Mouse (Mus musculus): ENCODE measurements around the gene Nme7.

GRCm38 (mm10) chr1:164416692-164417394 is 112.9 kb downstream of the Nme7 start:
- TF ChIP-seq GATA1 (IDR thresholded peaks at IDR 0.05; ENCODE audit: low read length) (no peak), TAL1 (IDR thresholded peaks at IDR 0.05; ENCODE audit: low read length) (no peak)
